Mouse (Mus musculus) liver, postnatal 0 days (tissue): Measurements from ENCODE around the gene E130308A19Rik. TPM values are rescaled to one million over a fixed set of nuclear protein-coding genes. Genes with fewer than 3 reads are reported as not detected.

ENCODE experiments used
- ATAC-seq: fragments of 200-750 bp; cut with Nextera tagmentation; 2 replicates; pipeline ENCODE4 v1.8.0; 2017; ENCODE audit warnings: mild to moderate bottlenecking, moderate library complexity
- DNase-seq: peaks from one replicate; pipeline ENCODE4 v3.0.0-alpha.2; 2016
- H3K27ac ChIP-seq: fragments of 300-500 bp; sonication (generic); 2 replicates; pipeline ENCODE4 v1.5.1; 2014; ENCODE audit warnings: antibody characterized with exemption, moderate library complexity, mild to moderate bottlenecking, low read depth
- H3K27me3 ChIP-seq: fragments of 300-500 bp; sonication (generic); 2 replicates; pipeline ENCODE4 v1.6.1; 2014; ENCODE audit warnings: low read length, control low read depth, mixed read lengths; ENCODE audit not compliant: insufficient read depth
- H3K36me3 ChIP-seq: fragments of 300-500 bp; sonication (generic); replicated peaks from 2 replicates; pipeline ENCODE4 v1.6.1; 2014; ENCODE audit warnings: mild to moderate bottlenecking, control low read depth, low read length, moderate library complexity, mixed read lengths; ENCODE audit not compliant: insufficient read depth
- H3K4me1 ChIP-seq: fragments of 300-500 bp; sonication (generic); 2 replicates; pipeline ENCODE4 v1.6.1; 2014; ENCODE audit warnings: antibody characterized with exemption, mild to moderate bottlenecking, control low read depth; ENCODE audit not compliant: insufficient read depth
- H3K4me2 ChIP-seq: fragments of 300-500 bp; sonication (generic); 2 replicates; pipeline ENCODE4 v1.6.1; 2014; ENCODE audit warnings: low read depth, mild to moderate bottlenecking, low read length, moderate library complexity, mixed read lengths
- H3K4me3 ChIP-seq: fragments of 300-500 bp; sonication (generic); 2 replicates; pipeline ENCODE4 v1.5.1; 2014; ENCODE audit warnings: low read depth, low read length
- H3K9ac ChIP-seq: fragments of 300-500 bp; sonication (generic); replicated peaks from 2 replicates; pipeline ENCODE4 v1.6.1; 2014; ENCODE audit warnings: mild to moderate bottlenecking, moderate library complexity
- H3K9me3 ChIP-seq: fragments of 300-500 bp; sonication (generic); 2 replicates; pipeline ENCODE4 v1.6.1; 2016; ENCODE audit warnings: mild to moderate bottlenecking, control low read depth, low read length, mixed read lengths
- CTCF ChIP-seq: sonication (generic); IDR thresholded peaks from 2 replicates; pipeline ENCODE4 v1.5.1; 2016; ENCODE audit warnings: antibody characterized with exemption, low read depth
- EP300 ChIP-seq: IDR thresholded peaks from 2 replicates; pipeline ENCODE4 v1.6.1; 2016; ENCODE audit warnings: antibody characterized with exemption, low read depth, mild to moderate bottlenecking
- WGBS: fragments of 180-500 bp; shearing (Covaris S2); extraction: QIAGEN DNeasy Blood & Tissue Kit; methylation state at CpG from one replicate; pipeline ENCODE4 v1.1.7; 2014; ENCODE audit not compliant: insufficient replicate concordance; 5-methylcytosine and 5-hydroxymethylcytosine counted together
- polyA plus RNA-seq: library from polyadenylated mRNA; unstranded; fragments of >200 nt; fragmentation: Nextera tagmentation; extraction: Ambion mirVana; gene quantifications from 2 replicates; pipeline ENCODE4 v1.2.1, GENCODE M21; 2015

The E130308A19Rik gene
- polyA plus RNA-seq, 1 experiment from 2014 or later: 5.5 TPM

- H3K4me3 ChIP-seq: no peak overlapping the region
Measured at GRCm38 (mm10) chr4:59699014-59699792, 73.2 kb downstream of the E130308A19Rik start.

GRCm38 (mm10) chr4:59709321-59709720, 83.3 kb downstream of the E130308A19Rik start:
- no peaks in the 10 kb centered on the region for H3K9me3 ChIP-seq
- H3K27me3 ChIP-seq: no peaks in the 10 kb centered on the region
- no peaks in the 10 kb centered on the region for H3K36me3 ChIP-seq
- H3K4me3 ChIP-seq: no peak overlapping the region
- DNase-seq (no peak), ATAC-seq (0 out of 2 replicates have a peak, but pooled peaks have one; percentile 36)
- WGBS: 69% methylated on average over 5 of the region's 5 CpGs
- H3K9ac ChIP-seq: no peak overlapping the region
- H3K4me2 ChIP-seq: no peak overlapping the region
- H3K27ac ChIP-seq: no peak overlapping the region
- TF ChIP-seq CTCF (no peak), EP300 (no peak)
- peaks cover 15% of the 10 kb centered on the region for H3K4me1 ChIP-seq

More at GRCm38 (mm10) chr4:59699014-59699792, 73.2 kb downstream of the E130308A19Rik start:
- DNase-seq: no peak
- H3K36me3 ChIP-seq: no peaks in the 10 kb centered on the region
- H3K27ac ChIP-seq: no peak overlapping the region
- no peak for ATAC-seq
- TF ChIP-seq CTCF (no peak), EP300 (no peak)
- no peak overlapping the region for H3K9ac ChIP-seq
- no peaks in the 10 kb centered on the region for H3K9me3 ChIP-seq
- 0 out of 2 replicates have a peak, but pooled peaks cover 3% of the 10 kb centered on the region for H3K4me1 ChIP-seq
- no peaks in the 10 kb centered on the region for H3K27me3 ChIP-seq
- no peak overlapping the region for H3K4me2 ChIP-seq
- WGBS: 85% methylated on average over 4 of the region's 4 CpGs

- H3K9ac ChIP-seq: no peak overlapping the region
- ATAC-seq (no peak), DNase-seq (no peak)
- H3K4me2 ChIP-seq: no peak overlapping the region
- no peaks in the 10 kb centered on the region for H3K36me3 ChIP-seq
- no peak overlapping the region for H3K27ac ChIP-seq
- no peak overlapping the region for H3K4me3 ChIP-seq
- WGBS: 71% methylated on average over 8 of the region's 8 CpGs
- no peaks in the 10 kb centered on the region for H3K9me3 ChIP-seq
- TF ChIP-seq EP300: no peak
- TF ChIP-seq CTCF: no peak
- H3K4me1 ChIP-seq: peaks cover 21% of the 10 kb centered on the region
- H3K27me3 ChIP-seq: no peaks in the 10 kb centered on the region
Measured at GRCm38 (mm10) chr4:59710736-59711389, 84.9 kb downstream of the E130308A19Rik start.

- Histone ChIP-seq H3K27me3 (no peaks in the 10 kb centered on the region), H3K27ac (peak overlapping the region; percentile 40; the same call in 1 of the 2 replicates), H3K9me3 (no peaks in the 10 kb centered on the region), H3K36me3 (no peaks in the 10 kb centered on the region), H3K4me1 (peaks cover 22% of the 10 kb centered on the region), H3K9ac (no peak overlapping the region), H3K4me2 (no peak overlapping the region), H3K4me3 (no peak overlapping the region)
- TF ChIP-seq CTCF: no peak
- TF ChIP-seq EP300: no peak
- WGBS: 63% methylated on average over 6 of the region's 6 CpGs
- DNase-seq (no peak), ATAC-seq (no peak)
Measured at GRCm38 (mm10) chr4:59712451-59712850, 86.4 kb downstream of the E130308A19Rik start.

- no peak for ATAC-seq
- Histone ChIP-seq H3K27me3 (no peaks in the 10 kb centered on the region), H3K4me2 (no peak overlapping the region), H3K4me3 (no peak overlapping the region), H3K9ac (no peak overlapping the region), H3K4me1 (peaks cover 22% of the 10 kb centered on the region), H3K36me3 (no peaks in the 10 kb centered on the region), H3K9me3 (no peaks in the 10 kb centered on the region), H3K27ac (no peak overlapping the region)
- TF ChIP-seq EP300: no peak
- WGBS: 78% methylated on average over 2 of the region's 2 CpGs
- no peak for DNase-seq
Measured at GRCm38 (mm10) chr4:59712955-59713354, 86.9 kb downstream of the E130308A19Rik start.

GRCm38 (mm10) chr4:59714472-59714871, 88.5 kb downstream of the E130308A19Rik start:
- Histone ChIP-seq H3K9ac (no peak overlapping the region), H3K4me1 (peaks cover 24% of the 10 kb centered on the region), H3K4me3 (no peak overlapping the region), H3K36me3 (no peaks in the 10 kb centered on the region), H3K9me3 (no peaks in the 10 kb centered on the region), H3K4me2 (no peak overlapping the region), H3K27ac (0 out of 2 replicates have a peak overlapping the region, but pooled peaks have one; percentile 12), H3K27me3 (no peaks in the 10 kb centered on the region)
- WGBS: 57% methylated on average over 6 of the region's 6 CpGs
- no peak for DNase-seq
- peak; percentile 53 for ATAC-seq
- peak; percentile 84 for TF ChIP-seq EP300
- no peak for TF ChIP-seq CTCF
